Mouse (Mus musculus): ENCODE measurements around the gene Fam168a.

DNA sequence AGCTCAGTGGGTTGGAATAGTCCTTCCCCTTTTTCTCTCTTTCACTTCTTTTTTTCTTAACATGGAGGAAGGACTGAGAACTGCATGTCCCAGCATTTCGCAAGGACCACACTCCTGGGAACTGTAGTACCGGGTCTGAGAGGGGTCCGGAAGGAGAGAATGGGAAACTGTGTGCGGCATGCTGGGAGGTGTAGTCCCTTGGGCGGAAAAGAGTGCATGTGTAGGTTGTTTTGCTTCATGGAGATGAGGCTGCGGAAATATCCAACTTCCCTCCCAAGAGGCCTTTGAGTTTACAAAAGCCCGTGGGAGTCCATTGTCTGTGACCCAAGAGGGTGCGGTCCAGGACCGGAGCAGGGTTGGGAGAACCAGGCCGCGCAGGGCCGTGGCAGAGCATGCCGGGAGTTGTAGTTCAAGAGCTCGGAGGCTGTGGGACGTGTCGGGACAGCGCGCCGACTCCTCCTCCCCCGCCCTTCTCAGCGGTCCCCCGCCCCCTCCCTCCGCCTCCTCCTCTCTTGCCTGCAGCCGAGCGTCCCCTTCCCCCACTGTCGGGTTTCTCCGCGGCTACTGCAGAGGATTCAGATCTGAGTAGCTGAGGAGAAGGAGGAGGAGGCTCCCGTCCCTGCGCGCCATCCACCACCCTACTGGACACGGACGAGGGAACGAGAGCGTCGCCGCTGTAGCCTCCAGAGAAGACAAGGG lies at the start of gene Fam168a:
- TF ChIP-seq CTCF (IDR thresholded peaks at IDR 0.05; ENCODE audit: borderline replicate concordance, insufficient read depth, low read depth, low read length), result no peak; the same call in 1 of the 2 replicates
- TF ChIP-seq POLR2A (IDR thresholded peaks at IDR 0.05; ENCODE audit: borderline replicate concordance, insufficient read depth, low read length), result peak; percentile 91

All from cerebellum, adult 2 months (tissue).